Mouse (Mus musculus) Patski (cell line): ENCODE data around the gene Otud7a. TPM values are rescaled to one million over a fixed set of nuclear protein-coding genes. Genes with fewer than 3 reads are reported as not detected.

ENCODE experiments used
- ATAC-seq: fragments of 100-300 bp; one replicate; pipeline ENCODE4 v1.8.0; 2021
- CTCF ChIA-PET: fragments of 350-600 bp; sonication (Branson Sonifier 250); formaldehyde crosslinking; loops from one replicate; lab custom pipeline; 2022; ENCODE audit warnings: inconsistent platforms; lab: Charles Lee
- POLR2A ChIA-PET: fragments of 350-600 bp; sonication (Branson Sonifier 250); formaldehyde crosslinking; loops from one replicate; lab custom pipeline; 2022; ENCODE audit warnings: antibody characterized with exemption, inconsistent platforms; lab: Charles Lee
- DNase-seq: peaks from one replicate; pipeline ENCODE4 v3.0.0-alpha.2; 2011; ENCODE audit warnings: low read depth, low spot score
- H3K27me3 ChIP-seq: fragments of 371-371 bp; one replicate; pipeline ENCODE4 v1.5.1; 2021
- CTCF ChIP-seq: fragments of 100-300 bp; IDR thresholded peaks from one replicate; pipeline ENCODE4 v1.5.1; 2021
- in situ Hi-C: fragments of 300-500 bp; cut with MboI; formaldehyde crosslinking; loops from 3 replicates; pipeline ENCODE4 v1.11.1; 2018; ENCODE audit warnings: low pct_unique_long_range_greater_than_20kb, mixed read lengths
- polyA plus RNA-seq: library from polyadenylated mRNA; unstranded; gene quantifications from one replicate; pipeline ENCODE4 v1.2.3, GENCODE M21; 2021

Gene Otud7a
- polyA plus RNA-seq, 1 experiment from 2014 or later, result 1.2 TPM

DNA sequence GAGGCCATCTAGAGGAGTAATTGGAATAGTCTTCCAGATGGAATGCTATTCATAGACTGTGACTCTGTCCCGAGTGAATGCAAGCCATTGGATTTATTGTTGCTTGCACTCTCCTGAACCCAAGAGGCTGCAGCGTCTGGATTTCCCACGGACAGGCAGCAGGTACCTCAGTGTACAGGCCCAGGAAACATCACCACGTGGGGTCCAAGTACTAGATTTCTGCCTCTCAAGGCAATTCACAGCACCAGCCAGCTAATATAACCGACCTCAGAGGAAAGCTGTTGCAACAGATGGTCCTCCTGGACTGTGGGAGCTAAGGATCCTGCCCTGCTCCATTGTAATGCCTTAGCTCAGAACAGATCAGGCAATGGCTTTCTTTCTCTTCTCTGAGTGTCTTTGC is 111.8 kb downstream of the Otud7a start:
- CTCF ChIA-PET, result no interaction called here
- in situ Hi-C loops, result no loop called here
- DNase-seq (no peak), ATAC-seq (no peak)
- no peaks in the 10 kb centered on the region for H3K27me3 ChIP-seq
- POLR2A ChIA-PET, result no interaction called here
- TF ChIP-seq CTCF, result no peak

DNA sequence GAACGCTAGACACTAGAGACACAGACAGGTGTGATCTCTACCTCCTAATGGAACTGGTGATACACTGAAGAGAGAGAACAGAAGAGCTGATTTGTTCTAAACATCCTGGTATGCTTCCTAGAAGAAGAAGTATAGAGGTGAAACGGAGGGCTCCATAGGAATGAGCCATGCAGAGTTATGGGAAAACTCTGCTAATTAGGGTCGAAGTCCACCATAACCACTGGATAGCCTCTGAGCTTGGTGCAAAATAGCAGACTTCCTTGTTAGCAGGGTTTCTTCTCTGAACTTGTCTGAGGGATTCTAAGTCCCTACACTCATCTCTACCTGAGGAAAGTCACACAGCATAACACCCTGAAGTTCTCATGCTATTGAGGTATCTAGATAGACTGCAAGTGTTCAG is 114.4 kb downstream of the Otud7a start:
- no peak for ATAC-seq
- ChIA-PET POLR2A (no interaction called here), CTCF (no interaction called here)
- in situ Hi-C loops, result no loop called here
- H3K27me3 ChIP-seq, result no peaks in the 10 kb centered on the region
- DNase-seq, result no peak
- no peak for TF ChIP-seq CTCF

DNA sequence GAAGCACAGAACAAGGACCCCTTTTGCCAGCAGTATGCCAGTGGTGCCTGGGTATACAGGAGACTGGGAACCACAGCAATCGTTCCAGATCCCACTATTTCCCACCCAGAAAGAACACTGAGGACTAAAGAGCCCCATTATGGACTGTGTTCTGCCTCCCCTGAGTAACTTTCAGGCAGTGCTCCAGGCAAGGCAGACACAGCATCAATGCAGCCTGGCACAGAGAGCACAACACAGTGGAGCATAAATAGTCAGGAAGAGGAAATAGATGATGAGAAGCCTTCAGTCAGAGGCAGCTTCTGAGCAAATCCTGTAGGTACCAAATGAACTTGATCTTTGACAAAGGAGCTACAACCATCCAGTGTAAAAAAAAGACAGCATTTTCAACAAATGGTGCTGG is 115.1 kb downstream of the Otud7a start:
- no peaks in the 10 kb centered on the region for H3K27me3 ChIP-seq
- DNase-seq (no peak), ATAC-seq (no peak)
- POLR2A ChIA-PET, result interaction anchor here (1.0 kb wide), 1 partner anchor 102 kb away, joined by 3 read pairs; no protein-coding TSS in a partner anchor
- TF ChIP-seq CTCF, result no peak
- in situ Hi-C loops, result no loop called here
- CTCF ChIA-PET, result no interaction called here

DNA sequence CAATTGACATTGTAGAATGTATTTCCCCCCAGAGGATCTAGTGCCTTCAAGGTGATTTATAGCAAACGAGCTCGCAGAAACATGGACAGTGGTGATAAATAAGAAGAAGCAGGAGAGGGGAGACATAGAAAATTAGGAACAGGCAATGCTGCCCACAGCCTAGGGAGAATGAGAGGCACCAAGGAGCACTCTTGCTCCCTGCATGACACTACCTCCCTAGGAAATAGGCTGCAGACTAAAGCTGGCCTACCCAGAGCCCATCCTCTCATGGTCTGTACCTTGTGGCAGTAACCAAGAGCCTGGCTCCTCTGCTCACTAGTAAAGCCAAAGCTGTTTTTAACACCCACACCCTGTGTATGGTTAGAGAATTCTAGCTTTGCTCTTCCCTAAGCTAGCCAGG is 138.8 kb downstream of the Otud7a start:
- no peaks in the 10 kb centered on the region for H3K27me3 ChIP-seq
- no peak for DNase-seq
- in situ Hi-C loops, result no loop called here
- POLR2A ChIA-PET, result no interaction called here
- no peak for TF ChIP-seq CTCF
- CTCF ChIA-PET, result interaction anchor here (1.3 kb wide), 1 partner anchor 11 kb away, joined by 3 read pairs; no protein-coding TSS in a partner anchor
- no peak for ATAC-seq

DNA sequence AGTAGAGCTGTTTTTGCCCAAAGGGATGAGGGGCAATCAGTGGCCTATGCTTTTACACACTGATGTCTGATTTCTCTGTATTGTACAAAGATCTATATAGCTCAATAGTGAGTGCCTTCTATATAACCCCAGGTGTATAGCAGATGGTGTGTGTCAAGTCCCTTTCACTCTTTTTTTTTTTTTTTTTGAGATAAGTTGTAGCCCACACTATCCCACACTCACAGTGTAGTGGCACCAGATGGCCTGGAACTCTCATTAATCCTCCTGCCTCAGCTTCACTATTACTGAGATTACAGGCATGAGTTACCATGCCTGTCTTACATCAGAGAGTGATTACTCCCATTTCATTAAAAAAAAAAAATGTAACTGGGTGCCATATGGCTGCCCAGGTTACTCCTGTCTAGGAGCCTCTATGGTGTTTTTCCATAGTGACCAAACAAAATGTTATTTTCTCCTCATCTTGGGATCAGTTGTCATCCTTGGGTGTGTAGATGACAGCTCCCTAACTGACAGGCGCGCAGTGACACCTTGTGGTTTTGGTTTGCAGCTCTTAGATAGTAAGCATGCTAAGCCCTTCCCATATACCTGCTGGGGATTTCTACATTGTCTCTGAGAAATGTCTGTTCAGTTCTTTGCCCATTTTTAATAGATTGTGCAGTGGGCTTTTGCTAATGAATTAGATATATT is 141.8 kb downstream of the Otud7a start:
- TF ChIP-seq CTCF, result peak; percentile 45
- no peaks in the 10 kb centered on the region for H3K27me3 ChIP-seq
- DNase-seq, result no peak
- ChIA-PET CTCF (interaction anchor here (0.9 to 1.1 kb wide), 2 partner anchors 264 to 266 kb away, joined by 3 to 9 read pairs; no protein-coding TSS in a partner anchor), POLR2A (no interaction called here)
- ATAC-seq, result no peak
- in situ Hi-C loops, result loop anchor here (5.0 kb wide), 1 partner anchor 264 kb away; no protein-coding TSS in a partner anchor

DNA sequence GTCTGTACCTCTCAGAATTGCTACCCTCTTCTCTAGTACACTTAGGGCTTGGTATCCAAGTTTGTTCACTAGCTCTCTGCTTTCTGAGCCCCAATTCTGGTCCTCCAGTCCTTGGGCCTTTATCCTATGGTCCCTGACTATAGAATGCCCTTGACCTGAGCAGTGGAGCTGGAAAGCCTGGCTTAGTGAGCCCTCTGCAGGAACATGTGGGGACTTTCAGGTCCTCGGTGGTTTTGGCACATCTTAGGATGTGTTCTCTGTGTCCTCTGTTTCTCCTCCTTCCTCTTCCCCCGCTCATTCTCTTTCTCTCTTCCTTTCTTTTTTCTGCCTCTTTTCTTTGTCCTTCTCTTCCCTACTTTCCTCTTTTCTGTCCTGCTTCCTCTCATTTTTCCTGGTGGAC is 145.8 kb downstream of the Otud7a start:
- POLR2A ChIA-PET, result no interaction called here
- TF ChIP-seq CTCF, result peak; percentile 37
- CTCF ChIA-PET, result no interaction called here
- in situ Hi-C loops, result no loop called here
- DNase-seq (no peak), ATAC-seq (no peak)
- H3K27me3 ChIP-seq, result no peaks in the 10 kb centered on the region

DNA sequence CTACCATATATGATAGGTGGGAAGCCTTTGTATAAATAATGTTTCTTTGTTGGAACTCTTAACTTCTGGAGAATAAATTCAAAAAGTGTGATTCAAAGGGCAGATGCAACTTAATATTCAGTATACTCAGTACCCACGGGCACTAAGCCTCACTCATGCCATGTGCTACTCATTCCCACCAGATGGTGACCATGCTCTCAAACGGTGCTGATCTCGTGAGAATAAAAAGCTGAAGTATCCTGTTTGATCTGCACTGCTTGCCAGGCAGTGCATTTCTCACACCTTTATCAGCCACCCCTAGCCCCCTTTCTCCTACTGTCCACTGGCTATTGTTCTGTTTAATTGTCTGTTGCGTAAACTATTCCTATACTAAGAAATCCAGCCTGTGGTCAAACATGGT is 146.8 kb downstream of the Otud7a start:
- H3K27me3 ChIP-seq, result no peaks in the 10 kb centered on the region
- ChIA-PET CTCF (no interaction called here), POLR2A (no interaction called here)
- DNase-seq (no peak), ATAC-seq (no peak)
- TF ChIP-seq CTCF, result no peak
- in situ Hi-C loops, result no loop called here

DNA sequence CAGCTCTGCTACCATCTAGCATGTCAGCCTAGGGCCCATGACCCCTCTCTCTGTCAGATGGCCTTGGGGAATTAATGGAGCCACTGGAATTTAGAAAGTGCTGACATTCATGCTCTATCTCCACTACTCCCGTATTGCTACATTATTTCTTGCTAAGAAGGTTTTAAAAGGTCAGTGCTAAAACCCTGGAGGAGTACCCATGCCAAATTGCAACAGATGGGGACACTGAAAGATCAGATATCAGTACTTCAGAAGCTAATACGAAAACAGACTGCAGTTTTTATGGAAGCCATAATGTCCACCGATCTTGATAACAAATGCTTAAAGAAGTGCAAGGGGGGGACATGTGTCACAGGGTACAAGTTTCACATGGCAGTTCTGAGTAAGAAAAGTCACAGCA is 147.5 kb downstream of the Otud7a start:
- no peaks in the 10 kb centered on the region for H3K27me3 ChIP-seq
- POLR2A ChIA-PET, result no interaction called here
- CTCF ChIA-PET, result no interaction called here
- TF ChIP-seq CTCF, result no peak
- in situ Hi-C loops, result no loop called here
- no peak for DNase-seq
- ATAC-seq, result no peak

DNA sequence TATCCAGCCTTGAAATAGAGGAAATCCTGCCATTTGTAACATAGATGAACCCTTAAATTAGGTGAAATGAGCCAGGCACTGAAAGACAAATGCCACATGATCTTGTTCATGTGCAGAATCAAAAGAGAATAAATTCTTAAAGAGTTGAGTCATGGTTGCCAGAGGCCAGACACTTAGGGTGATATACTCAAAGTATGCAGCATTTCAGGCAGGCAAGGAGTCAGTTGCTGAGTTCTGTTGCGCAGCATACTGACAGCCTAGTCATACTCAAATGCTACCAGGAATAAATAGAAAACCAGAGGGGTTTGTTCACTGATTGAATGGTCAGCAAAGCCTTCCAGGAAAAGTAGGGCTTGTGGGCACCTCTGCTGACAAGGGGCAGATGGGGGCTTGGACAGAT is 160.3 kb downstream of the Otud7a start:
- in situ Hi-C loops, result no loop called here
- ATAC-seq, result peak; percentile 73
- TF ChIP-seq CTCF, result no peak

DNA sequence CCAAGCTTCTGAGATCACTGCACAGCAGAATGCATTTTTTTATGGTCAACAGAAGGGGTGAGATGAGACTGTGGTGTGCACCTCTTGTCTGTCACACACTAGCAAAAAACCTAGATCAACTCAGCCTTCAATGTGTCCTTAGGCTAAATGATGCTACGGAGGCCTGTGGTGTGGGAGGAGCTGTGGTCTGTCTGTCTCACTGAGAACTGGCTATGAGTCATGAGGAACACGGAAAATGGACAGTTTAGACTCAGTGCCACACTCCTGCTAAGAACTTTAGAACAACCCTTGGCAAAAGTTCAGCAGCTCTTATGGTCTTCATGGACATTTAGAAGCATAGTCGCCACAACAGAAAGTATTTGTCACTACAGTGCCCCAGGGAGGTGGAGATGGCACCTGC is 172.5 kb downstream of the Otud7a start:
- DNase-seq (no peak), ATAC-seq (no peak)
- H3K27me3 ChIP-seq, result no peaks in the 10 kb centered on the region
- in situ Hi-C loops, result no loop called here
- ChIA-PET CTCF (no interaction called here), POLR2A (no interaction called here)
- TF ChIP-seq CTCF, result no peak

More for the DNA sequence above, 160.3 kb downstream of the Otud7a start:
- CTCF ChIA-PET, result no interaction called here
- POLR2A ChIA-PET, result no interaction called here
- DNase-seq, result no peak
- no peaks in the 10 kb centered on the region for H3K27me3 ChIP-seq

DNA sequence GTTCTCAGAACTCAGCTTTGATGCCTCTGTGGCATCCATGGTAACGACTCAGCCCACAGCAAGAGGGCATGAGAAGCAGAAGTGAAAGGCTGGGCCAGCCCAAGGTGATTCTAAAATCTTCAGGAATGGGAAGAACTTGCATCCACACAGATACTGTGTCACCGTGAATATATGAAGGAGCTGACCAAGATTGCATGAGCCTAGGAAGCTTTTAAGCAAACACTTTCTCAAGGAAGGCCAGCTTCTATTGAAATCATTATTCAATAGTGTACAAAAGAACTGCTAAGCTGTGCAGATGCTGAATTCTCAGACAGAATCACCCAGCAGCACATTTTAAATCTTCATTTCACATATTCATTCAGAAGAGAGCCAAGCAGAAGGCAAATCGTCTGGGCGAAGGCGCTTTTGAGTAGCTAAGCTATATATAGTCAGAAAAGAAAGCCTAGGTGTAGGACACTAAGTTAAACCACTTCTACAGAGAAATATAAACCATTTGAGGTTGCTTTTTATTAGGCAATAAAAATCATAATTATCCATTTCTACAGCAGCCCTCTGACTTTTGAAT is 176.3 kb downstream of the Otud7a start:
- in situ Hi-C loops, result no loop called here
- DNase-seq (no peak), ATAC-seq (no peak)
- no peaks in the 10 kb centered on the region for H3K27me3 ChIP-seq
- ChIA-PET POLR2A (no interaction called here), CTCF (no interaction called here)
- no peak for TF ChIP-seq CTCF
